Mouse (Mus musculus) adrenal gland, adult 2 months (tissue): ENCODE measurements around the gene Mrpl58. TPM values are rescaled to one million over a fixed set of nuclear protein-coding genes. Genes with fewer than 3 reads are reported as not detected.

ENCODE experiments used
- DNase-seq: peaks from one replicate; pipeline ENCODE4 v3.0.0; 2021
- microRNA-seq, 2 experiments: library from miRNA; unstranded; fragments of <30 nt; microRNA quantifications; one replicate each; pipeline ENCODE4 v1.2.0; 2021
- polyA plus RNA-seq: library from polyadenylated mRNA; depleted of rRNA; stranded (reverse); fragments of >200 nt; gene quantifications from 2 replicates; pipeline ENCODE4 v1.2.3, GENCODE M21; 2012; rRNA removed
- total RNA-seq, 2 experiments: library from RNA; stranded (reverse); gene quantifications; 2 replicates each; pipeline ENCODE4 v1.2.3; 2021

Gene Mrpl58
- total and polyA plus RNA-seq, 3 experiments: 100 to 165 (median 163) TPM

- DNase-seq: no peak
These were observed 53.9 kb downstream of the Mrpl58 start for GRCm38 (mm10) chr11:115457405-115457804.

DNA sequence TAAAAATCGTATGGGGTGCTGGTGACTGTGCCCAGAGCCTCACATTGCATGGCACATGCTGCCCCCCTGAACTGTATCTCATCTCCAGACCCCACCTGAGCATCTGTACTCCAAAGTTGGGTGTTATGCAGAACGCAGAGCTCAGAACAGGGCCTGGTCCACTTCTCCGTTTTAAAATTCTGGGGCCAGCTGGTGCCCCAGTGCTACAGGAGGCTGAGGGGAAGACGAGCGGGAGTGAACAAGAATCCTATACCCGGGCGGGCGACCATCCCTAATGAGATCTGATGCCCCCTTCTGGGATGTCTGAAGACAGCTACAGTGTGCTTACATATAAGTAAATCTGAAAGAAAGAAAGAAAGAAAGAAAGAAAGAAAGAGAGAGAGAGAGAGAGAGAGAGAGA lies 57.4 kb downstream of the Mrpl58 start:
- DNase-seq: no peak

DNA sequence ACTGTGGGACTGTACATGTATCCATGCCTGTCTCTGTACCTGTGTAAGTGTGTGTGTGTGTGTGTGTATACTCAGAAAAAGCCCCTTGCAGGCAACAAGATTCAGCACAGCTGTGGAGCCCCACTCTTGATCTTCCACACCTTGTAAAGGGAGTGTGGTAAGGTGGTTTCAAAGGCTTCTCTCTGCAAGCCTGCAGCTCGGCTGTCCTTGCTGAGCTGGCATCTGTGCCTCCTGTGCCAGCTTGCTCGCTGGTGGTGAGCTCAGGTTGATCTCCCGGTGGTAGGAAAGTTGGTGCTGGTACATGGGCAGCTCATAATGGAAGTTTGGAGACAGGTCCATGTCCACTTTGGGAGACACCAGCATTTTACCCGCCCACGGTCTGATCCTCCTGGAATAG lies 58.3 kb downstream of the Mrpl58 start:
- DNase-seq: no peak

Small RNA genes within 50 kb of the gene (microRNA-seq; reads per million reads assigned to microRNA genes)
- gene Mir3968: 0 reads per million in 2 experiments

Other genes with a start within 250 kb of the Mrpl58 start
- 10 to 100 TPM; 15.6 to 26.2 TPM for gene Slc9a3r1, start 240.4 kb upstream of the Mrpl58 start, total RNA-seq
- gene Slc9a3r1, start 240.4 kb upstream of the Mrpl58 start, polyA plus RNA-seq: 14.8 and 15.0 TPM in 2 replicates
- gene Tmem104, start 216.3 kb upstream of the Mrpl58 start, total RNA-seq: 10 to 100 TPM; 23.7 to 27.9 TPM
- gene Tmem104, start 216.3 kb upstream of the Mrpl58 start, polyA plus RNA-seq: 26.5 and 34.7 TPM in 2 replicates
- 10 to 100 TPM; 20.0 to 29.2 TPM for gene Nat9, start 215.9 kb upstream of the Mrpl58 start, total RNA-seq
- 12.0 and 16.2 TPM in 2 replicates for gene Nat9, start 215.9 kb upstream of the Mrpl58 start, polyA plus RNA-seq
- 1 to 10 TPM; 2.3 to 9.4 TPM for gene Grin2c, start 136.5 kb upstream of the Mrpl58 start, total RNA-seq
- 13.8 and 25.5 TPM in 2 replicates for gene Grin2c, start 136.5 kb upstream of the Mrpl58 start, polyA plus RNA-seq
- gene Fdxr, start 126.7 kb upstream of the Mrpl58 start, total RNA-seq: 1,000 to 10,000 TPM; 1,196 to 1,476 TPM
- 2,178 and 2,420 TPM in 2 replicates for gene Fdxr, start 126.7 kb upstream of the Mrpl58 start, polyA plus RNA-seq
- gene Fads6, start 106.1 kb upstream of the Mrpl58 start, total RNA-seq: 10 to 100 TPM; 56.7 to 76.5 TPM
- 87.7 and 93.1 TPM in 2 replicates for gene Fads6, start 106.1 kb upstream of the Mrpl58 start, polyA plus RNA-seq
- gene Otop2, start 96.6 kb upstream of the Mrpl58 start, total RNA-seq: not detected
- 0.12 TPM in 1 of 2 replicates, not detected in the other for gene Otop2, start 96.6 kb upstream of the Mrpl58 start, polyA plus RNA-seq
- under 1 TPM; 0.49 to 0.69 TPM for gene Ush1g, start 81.7 kb upstream of the Mrpl58 start, total RNA-seq
- gene Ush1g, start 81.7 kb upstream of the Mrpl58 start, polyA plus RNA-seq: 0.50 and 0.52 TPM in 2 replicates
- gene Otop3, start 69.0 kb upstream of the Mrpl58 start, total RNA-seq: not detected
- 0.07 TPM in 1 of 2 replicates, not detected in the other for gene Otop3, start 69.0 kb upstream of the Mrpl58 start, polyA plus RNA-seq
- gene Hid1, start 36.0 kb upstream of the Mrpl58 start, total RNA-seq: 10 to 100 TPM; 23.8 to 25.0 TPM
- 27.1 and 27.3 TPM in 2 replicates for gene Hid1, start 36.0 kb upstream of the Mrpl58 start, polyA plus RNA-seq
- 100 to 1,000 TPM in 1 of 2 experiments, 10 to 100 TPM in 1; 67.8 to 169 TPM for gene Cdr2l, start 21.8 kb upstream of the Mrpl58 start, total RNA-seq
- 63.0 and 75.9 TPM in 2 replicates for gene Cdr2l, start 21.8 kb upstream of the Mrpl58 start, polyA plus RNA-seq
- 100 to 1,000 TPM; 734 to 761 TPM for gene Atp5h, start 16.2 kb downstream of the Mrpl58 start, total RNA-seq
- gene Atp5h, start 16.2 kb downstream of the Mrpl58 start, polyA plus RNA-seq: 14.2 and 14.9 TPM in 2 replicates
- 10 to 100 TPM; 52.1 to 72.0 TPM for gene Kctd2, start 16.4 kb downstream of the Mrpl58 start, total RNA-seq
- 62.9 and 80.0 TPM in 2 replicates for gene Kctd2, start 16.4 kb downstream of the Mrpl58 start, polyA plus RNA-seq
- gene Trim80, start 36.8 kb downstream of the Mrpl58 start, total RNA-seq: under 1 TPM; 0.14 to 0.52 TPM
- 0.55 and 0.59 TPM in 2 replicates for gene Trim80, start 36.8 kb downstream of the Mrpl58 start, polyA plus RNA-seq
- under 1 TPM in 1 of 2 experiments, not detected in 1; 0.26 TPM for gene Slc16a5, start 58.7 kb downstream of the Mrpl58 start, total RNA-seq
- gene Slc16a5, start 58.7 kb downstream of the Mrpl58 start, polyA plus RNA-seq: 0.32 TPM in 1 of 2 replicates, not detected in the other
- 10 to 100 TPM in 1 of 2 experiments, 1 to 10 TPM in 1; 6.3 to 11.5 TPM for gene Armc7, start 71.9 kb downstream of the Mrpl58 start, total RNA-seq
- 17.1 and 17.8 TPM in 2 replicates for gene Armc7, start 71.9 kb downstream of the Mrpl58 start, polyA plus RNA-seq
- 100 to 1,000 TPM; 124 to 154 TPM for gene Nt5c, start 88.1 kb downstream of the Mrpl58 start, total RNA-seq
- gene Nt5c, start 88.1 kb downstream of the Mrpl58 start, polyA plus RNA-seq: 68.4 and 73.4 TPM in 2 replicates
- gene Jpt1, start 110.6 kb downstream of the Mrpl58 start, total RNA-seq: 100 to 1,000 TPM in 1 of 2 experiments, 10 to 100 TPM in 1; 71.8 to 109 TPM
- 100 and 102 TPM in 2 replicates for gene Jpt1, start 110.6 kb downstream of the Mrpl58 start, polyA plus RNA-seq
- 100 to 1,000 TPM; 241 to 251 TPM for gene Sumo2, start 132.5 kb downstream of the Mrpl58 start, total RNA-seq
- 15.9 and 18.9 TPM in 2 replicates for gene Sumo2, start 132.5 kb downstream of the Mrpl58 start, polyA plus RNA-seq
- gene Nup85, start 160.7 kb downstream of the Mrpl58 start, total RNA-seq: 10 to 100 TPM; 32.5 to 46.0 TPM
- 24.7 and 28.9 TPM in 2 replicates for gene Nup85, start 160.7 kb downstream of the Mrpl58 start, polyA plus RNA-seq
- 100 to 1,000 TPM in 1 of 2 experiments, 10 to 100 TPM in 1; 99.9 to 121 TPM for gene Mrps7, start 200.2 kb downstream of the Mrpl58 start, total RNA-seq
- 31.8 and 33.5 TPM in 2 replicates for gene Mrps7, start 200.2 kb downstream of the Mrpl58 start, polyA plus RNA-seq
- 10 to 100 TPM; 21.8 to 38.7 TPM for gene Gga3, start 200.3 kb downstream of the Mrpl58 start, total RNA-seq
- gene Gga3, start 200.3 kb downstream of the Mrpl58 start, polyA plus RNA-seq: 22.6 and 38.9 TPM in 2 replicates
- 100 to 1,000 TPM in 1 of 2 experiments, 10 to 100 TPM in 1; 92.5 to 170 TPM for gene Mif4gd, start 209.2 kb downstream of the Mrpl58 start, total RNA-seq
- 182 and 243 TPM in 2 replicates for gene Mif4gd, start 209.2 kb downstream of the Mrpl58 start, polyA plus RNA-seq
- 100 to 1,000 TPM; 117 to 132 TPM for gene Slc25a19, start 224.5 kb downstream of the Mrpl58 start, total RNA-seq
- 156 and 170 TPM in 2 replicates for gene Slc25a19, start 224.5 kb downstream of the Mrpl58 start, polyA plus RNA-seq